Mouse (Mus musculus) cerebellum, adult 2 months (tissue): ENCODE data around the gene Polr2e. TPM values are rescaled to one million over a fixed set of nuclear protein-coding genes. Genes with fewer than 3 reads are reported as not detected.

Experiments used
- DNase-seq, 2 experiments: peaks; one replicate each; pipeline ENCODE4 v3.0.0; 2021
- H3K27ac ChIP-seq: fragments of 200-500 bp; 2 replicates; pipeline ENCODE4 v1.5.1; 2012; ENCODE audit warnings: low read length, control low read depth, inconsistent platforms; ENCODE audit not compliant: insufficient read depth
- H3K27me3 ChIP-seq: fragments of 200-500 bp; 2 replicates; pipeline ENCODE4 v1.6.1; 2012; ENCODE audit warnings: inconsistent platforms, mild to moderate bottlenecking, low read length, moderate library complexity; ENCODE audit not compliant: control insufficient read depth, insufficient read depth
- H3K4me1 ChIP-seq: fragments of 200-500 bp; 2 replicates; pipeline ENCODE4 v1.6.1; 2011; ENCODE audit warnings: low read length; ENCODE audit not compliant: control insufficient read depth, insufficient read depth
- H3K4me3 ChIP-seq: fragments of 200-500 bp; replicated peaks from 2 replicates; pipeline ENCODE3; 2011; ENCODE audit warnings: mild to moderate bottlenecking, low read depth, low read length, control low read depth; ENCODE audit not compliant: insufficient read depth
- CTCF ChIP-seq: fragments of 200-500 bp; IDR thresholded peaks from 2 replicates; pipeline ENCODE4 v1.5.1; 2011; ENCODE audit warnings: low read depth, mild to moderate bottlenecking, control low read depth, low read length, moderate library complexity, borderline replicate concordance; ENCODE audit not compliant: insufficient read depth
- POLR2A ChIP-seq: fragments of 200-500 bp; IDR thresholded peaks from 2 replicates; pipeline ENCODE4 v1.6.1; 2011; ENCODE audit warnings: low read length, control low read depth, borderline replicate concordance; ENCODE audit not compliant: insufficient read depth
- WGBS: fragments of 180-500 bp; shearing (Covaris S2); methylation state at CpG from one replicate; pipeline ENCODE4 v1.1.7; 2018; 5-methylcytosine and 5-hydroxymethylcytosine counted together
- polyA plus RNA-seq: library from polyadenylated mRNA; depleted of rRNA; stranded (reverse); fragments of >200 nt; gene quantifications from 2 replicates; pipeline ENCODE4 v1.2.3, GENCODE M21; 2012

Polr2e gene
- polyA plus RNA-seq, 1 experiment = 224 TPM

DNA sequence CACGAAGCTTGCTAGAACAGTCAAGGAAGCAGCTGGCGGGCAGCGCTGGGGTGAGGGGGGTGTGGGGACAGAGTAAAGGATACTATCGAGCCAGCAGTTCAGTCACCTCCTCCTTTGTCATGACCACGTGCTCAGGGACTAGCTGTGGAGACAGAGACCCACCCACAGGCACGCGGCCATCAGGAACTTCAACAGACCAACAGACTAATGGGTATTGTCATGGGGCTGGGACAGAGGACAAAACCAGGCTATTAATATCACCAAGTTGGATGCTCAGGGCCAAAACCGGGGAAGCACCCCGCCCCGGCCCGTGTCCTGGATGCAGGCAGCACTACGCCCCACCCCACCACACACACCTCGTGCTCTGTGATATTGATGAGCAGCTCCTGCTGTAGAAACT lies 2.8 kb downstream of the Polr2e start:
- 87% methylated on average over 13 of the region's 13 CpGs for WGBS
- Histone ChIP-seq H3K4me1 (peaks cover 29% of the 10 kb centered on the region), H3K27me3 (no peaks in the 10 kb centered on the region), H3K27ac (no peak overlapping the region), H3K4me3 (no peak overlapping the region)
- no peak for TF ChIP-seq CTCF
- TF ChIP-seq POLR2A = no peak
- DNase-seq = no peak

DNA sequence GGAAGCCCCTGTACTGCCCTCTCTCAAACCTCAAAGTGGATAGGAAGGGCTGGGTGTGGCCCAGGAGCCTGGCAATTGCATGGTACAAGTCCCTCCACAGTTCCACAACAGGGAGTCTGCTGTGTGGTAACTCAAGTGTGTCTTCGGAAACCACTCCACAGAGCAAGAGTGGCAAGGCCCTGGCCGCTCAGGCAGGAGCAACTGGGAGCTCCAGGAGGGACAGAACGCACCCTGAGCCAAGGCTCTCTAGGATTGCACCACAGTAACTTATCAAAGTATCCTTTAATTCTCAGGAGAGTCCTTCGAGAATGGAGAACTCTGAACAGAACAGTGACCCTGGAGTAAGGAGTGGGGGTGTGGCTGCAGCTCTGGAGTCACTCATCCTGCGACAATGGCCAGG lies 3.9 kb downstream of the Polr2e start:
- peaks cover 29% of the 10 kb centered on the region for H3K4me1 ChIP-seq

DNA sequence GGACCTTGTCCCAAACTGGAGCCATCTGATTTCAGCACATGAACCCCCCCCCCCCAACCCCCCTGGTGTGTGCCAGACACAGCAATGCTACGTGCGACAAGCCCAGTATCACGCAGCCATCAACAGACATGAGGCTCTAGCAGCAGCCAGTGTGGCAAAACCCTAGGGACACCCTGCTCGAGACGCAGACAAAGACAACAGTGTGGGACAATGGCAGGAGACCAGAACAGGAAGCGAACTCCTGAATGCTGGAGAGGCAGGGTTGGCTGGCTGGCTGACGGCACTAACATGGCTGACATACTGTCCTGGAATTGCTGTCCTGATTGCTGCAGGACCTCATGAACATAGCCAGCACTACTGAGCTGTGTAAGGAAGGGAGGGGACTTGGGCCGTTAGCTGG lies 4.4 kb downstream of the Polr2e start:
- TF ChIP-seq POLR2A (no peak), CTCF (no peak)
- 0 out of 2 replicates have a peak overlapping the region, but pooled peaks have one; percentile 49 for H3K27ac ChIP-seq
- H3K4me3 ChIP-seq = no peak overlapping the region
- no peak for DNase-seq
- H3K27me3 ChIP-seq = no peaks in the 10 kb centered on the region
- peaks cover 29% of the 10 kb centered on the region for H3K4me1 ChIP-seq
- 43% methylated on average over 8 of the region's 8 CpGs for WGBS

More for the DNA sequence above, 3.9 kb downstream of the Polr2e start:
- Histone ChIP-seq H3K27ac (0 out of 2 replicates have a peak overlapping the region, but pooled peaks have one; percentile 9), H3K4me3 (no peak overlapping the region), H3K27me3 (no peaks in the 10 kb centered on the region)
- no peak for DNase-seq
- TF ChIP-seq CTCF (no peak), POLR2A (no peak)
- WGBS = 89% methylated on average over 5 of the region's 5 CpGs

DNA sequence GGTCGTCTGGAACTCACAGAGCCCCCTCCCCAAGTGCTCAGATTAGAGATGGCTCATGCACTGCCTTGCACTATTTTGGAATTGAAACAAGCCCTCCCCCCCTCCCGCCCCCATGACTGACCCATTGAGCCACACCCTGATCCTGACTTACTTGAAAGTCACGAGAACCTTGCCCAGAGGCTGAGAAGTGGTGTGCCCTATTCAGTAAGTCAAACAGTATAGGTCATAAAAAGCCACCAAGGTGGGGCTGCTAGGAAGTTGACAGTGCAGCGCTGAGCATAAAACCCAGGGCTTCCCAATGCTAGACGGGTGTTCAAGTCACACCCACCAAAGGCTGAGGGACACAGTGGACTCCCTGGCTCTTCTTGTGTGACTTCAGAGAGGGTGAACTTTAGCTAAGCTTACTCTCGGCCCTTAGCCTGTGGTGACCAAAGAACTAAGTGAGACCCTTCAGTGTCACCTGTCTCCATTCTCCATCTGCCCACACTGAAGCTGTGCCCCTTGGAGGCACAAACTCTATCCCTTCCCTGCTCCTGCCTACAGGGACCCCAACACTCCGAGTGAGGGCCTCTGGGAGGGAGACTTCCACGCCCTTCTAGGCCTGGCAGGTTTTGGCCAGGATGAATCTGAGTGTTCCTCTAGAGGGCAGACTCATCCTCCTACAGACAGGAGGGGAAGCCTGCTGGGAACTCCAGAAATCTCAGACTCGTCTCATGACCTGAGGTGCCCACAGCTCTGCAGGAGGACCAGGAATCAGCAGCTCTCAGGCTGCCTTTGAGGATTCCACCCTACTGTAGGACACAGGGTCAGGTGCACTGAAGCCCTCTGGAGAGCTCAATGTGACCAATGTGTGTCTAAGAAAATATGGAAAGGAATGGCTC lies 5.8 kb downstream of the Polr2e start:
- peak overlapping the region; percentile 35 for H3K27ac ChIP-seq

GRCm38 (mm10) chr10:80032799-80033480 lies 6.7 kb downstream of the Polr2e start:
- no peak for TF ChIP-seq POLR2A
- no peak overlapping the region for H3K27ac ChIP-seq
- H3K27me3 ChIP-seq = no peaks in the 10 kb centered on the region
- peaks cover 23% of the 10 kb centered on the region for H3K4me1 ChIP-seq
- 57% methylated on average over 5 of the region's 5 CpGs for WGBS
- DNase-seq = no peak
- no peak overlapping the region for H3K4me3 ChIP-seq

More for the DNA sequence above, 5.8 kb downstream of the Polr2e start:
- WGBS = 44% methylated on average over 9 of the region's 9 CpGs
- TF ChIP-seq POLR2A = no peak
- TF ChIP-seq CTCF = peak; percentile 64
- Histone ChIP-seq H3K4me3 (no peak overlapping the region), H3K4me1 (peaks cover 29% of the 10 kb centered on the region), H3K27me3 (no peaks in the 10 kb centered on the region)
- DNase-seq = peak; percentile 65

DNA sequence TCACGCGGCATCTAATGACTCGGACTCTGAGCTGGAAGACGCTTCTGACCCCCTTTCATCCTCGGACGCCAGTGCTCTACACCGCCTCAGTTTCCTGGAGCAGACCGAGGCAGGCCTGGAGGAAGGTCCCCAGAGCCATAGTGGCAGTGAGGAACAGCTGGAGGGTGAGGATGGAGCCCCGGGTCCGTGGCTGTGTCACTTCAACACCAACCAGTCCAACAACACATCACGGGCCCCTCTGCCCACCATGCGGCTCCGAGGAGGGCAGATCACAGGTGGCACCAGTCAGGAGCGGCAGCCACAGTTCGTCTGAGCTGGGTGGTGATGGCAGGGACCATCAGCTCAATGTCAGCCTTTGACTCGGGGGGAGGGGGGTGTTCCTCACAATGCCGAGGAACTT lies 8.9 kb downstream of the Polr2e start:
- no peak for DNase-seq
- no peak for TF ChIP-seq POLR2A
- no peak for TF ChIP-seq CTCF
- no peak overlapping the region for H3K4me3 ChIP-seq
- H3K27ac ChIP-seq = no peak overlapping the region
- WGBS = 77% methylated on average over 17 of the region's 17 CpGs
- H3K4me1 ChIP-seq = peaks cover 23% of the 10 kb centered on the region
- H3K27me3 ChIP-seq = no peaks in the 10 kb centered on the region

DNA sequence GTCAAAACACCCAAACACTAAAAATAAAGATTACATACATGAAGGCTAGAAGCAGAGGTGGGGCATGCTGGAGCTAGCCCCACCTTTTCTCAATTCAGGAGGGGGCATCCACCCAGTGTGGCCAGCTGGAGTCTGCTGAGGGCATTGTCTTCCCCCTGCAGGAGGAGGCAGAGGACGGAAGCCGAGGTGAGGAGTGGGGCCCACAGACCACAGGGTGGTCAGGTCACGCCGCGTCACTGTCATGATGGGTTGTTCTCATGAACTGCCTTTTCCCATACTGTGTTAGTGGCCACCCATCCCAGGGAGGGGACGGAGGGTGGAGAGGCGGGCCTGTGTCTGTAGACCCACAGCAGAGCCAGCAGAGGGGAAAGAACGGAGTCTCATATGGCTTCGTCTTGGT lies 9.4 kb downstream of the Polr2e start:
- Histone ChIP-seq H3K27ac (no peak overlapping the region), H3K4me1 (peaks cover 19% of the 10 kb centered on the region), H3K27me3 (no peaks in the 10 kb centered on the region), H3K4me3 (no peak overlapping the region)
- no peak for TF ChIP-seq POLR2A
- no peak for DNase-seq
- WGBS = 68% methylated on average over 9 of the region's 9 CpGs

DNA sequence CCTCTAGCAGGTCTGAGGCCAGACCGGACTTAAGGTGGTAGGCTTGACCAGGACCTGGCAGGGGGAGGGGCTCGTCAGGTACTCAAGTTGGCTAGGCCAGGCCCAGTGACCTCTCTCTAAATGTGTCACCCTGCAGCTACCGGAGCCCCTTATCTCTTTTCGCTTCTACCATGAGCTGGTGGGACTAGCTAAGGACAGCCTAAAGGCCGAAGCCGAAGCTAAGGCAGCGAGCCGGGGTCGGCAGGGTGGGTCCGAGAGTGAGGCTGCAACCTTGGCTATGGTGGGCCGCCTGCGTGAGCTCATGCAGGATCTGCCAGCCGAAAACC lies 11.1 kb downstream of the Polr2e start:
- TF ChIP-seq CTCF = no peak
- no peak for TF ChIP-seq POLR2A
- WGBS = 93% methylated on average over 13 of the region's 13 CpGs
- DNase-seq = no peak
- H3K4me1 ChIP-seq = peaks cover 4% of the 10 kb centered on the region
- H3K27me3 ChIP-seq = no peaks in the 10 kb centered on the region
- H3K4me3 ChIP-seq = no peak overlapping the region
- H3K27ac ChIP-seq = no peak overlapping the region
